Mouse (Mus musculus) lung, embryonic 16.5 days (tissue): Measurements from ENCODE around the gene Prss36. TPM values are rescaled to one million over a fixed set of nuclear protein-coding genes. Genes with fewer than 3 reads are reported as not detected.

Experiments used
- ATAC-seq: fragments of 200-750 bp; cut with Nextera tagmentation; 2 replicates; pipeline ENCODE4 v1.8.0; 2017; ENCODE audit warnings: low read depth, mild to moderate bottlenecking, moderate library complexity
- H3K27ac ChIP-seq: fragments of 300-500 bp; sonication (generic); 2 replicates; pipeline ENCODE4 v1.5.1; 2014; ENCODE audit warnings: mild to moderate bottlenecking, control low read depth, low read length
- H3K27me3 ChIP-seq: fragments of 300-500 bp; sonication (generic); 2 replicates; pipeline ENCODE4 v1.6.1; 2014; ENCODE audit warnings: low read depth, low read length, mixed read lengths; ENCODE audit not compliant: control insufficient read depth, insufficient read depth
- H3K36me3 ChIP-seq: fragments of 300-500 bp; sonication (generic); 2 replicates; pipeline ENCODE4 v1.6.1; 2014; ENCODE audit warnings: low read length; ENCODE audit not compliant: control insufficient read depth, insufficient read depth
- H3K4me1 ChIP-seq: fragments of 300-500 bp; sonication (generic); replicated peaks from 2 replicates; pipeline ENCODE4 v1.6.1; 2014; ENCODE audit warnings: low read length, mixed read lengths; ENCODE audit not compliant: control insufficient read depth, insufficient read depth
- H3K4me2 ChIP-seq: fragments of 300-500 bp; sonication (generic); 2 replicates; pipeline ENCODE4 v1.6.1; 2014; ENCODE audit warnings: low read depth, low read length, control low read depth
- H3K4me3 ChIP-seq: fragments of 300-500 bp; sonication (generic); 2 replicates; pipeline ENCODE4 v1.5.1; 2014; ENCODE audit warnings: mild to moderate bottlenecking, low read length, control low read depth
- H3K9ac ChIP-seq: fragments of 300-500 bp; sonication (generic); 2 replicates; pipeline ENCODE4 v1.6.1; 2014; ENCODE audit warnings: low read length, control low read depth
- H3K9me3 ChIP-seq: fragments of 300-500 bp; sonication (generic); 2 replicates; pipeline ENCODE4 v1.6.1; 2016; ENCODE audit warnings: low read length; ENCODE audit not compliant: control insufficient read depth
- WGBS: fragments of 180-500 bp; shearing (Covaris S2); extraction: QIAGEN DNeasy Blood & Tissue Kit; methylation state at CpG from one replicate; pipeline ENCODE4 v1.1.7; 2014; 5-methylcytosine and 5-hydroxymethylcytosine counted together
- polyA plus RNA-seq: library from polyadenylated mRNA; unstranded; fragments of >200 nt; fragmentation: Nextera tagmentation; extraction: Ambion mirVana; gene quantifications from 2 replicates; pipeline ENCODE4 v1.2.1, GENCODE M21; 2015

Prss36 gene
- polyA plus RNA-seq, 1 experiment from 2014 or later: 12.3 TPM

- no peak for ATAC-seq
- WGBS: 78% methylated on average over 11 of the region's 11 CpGs
- peaks cover 12% of the 10 kb centered on the region for H3K36me3 ChIP-seq
- H3K9ac ChIP-seq: peak overlapping the region; percentile 75
- H3K27ac ChIP-seq: peak overlapping the region; percentile 94
- no peaks in the 10 kb centered on the region for H3K27me3 ChIP-seq
- H3K4me3 ChIP-seq: peak overlapping the region; percentile 55
- peaks cover 38% of the 10 kb centered on the region for H3K4me1 ChIP-seq
- no peaks in the 10 kb centered on the region for H3K9me3 ChIP-seq
- peak overlapping the region; percentile 42 for H3K4me2 ChIP-seq
Measured at GRCm38 (mm10) chr7:127927726-127928125, 18.8 kb downstream of the Prss36 start.

- H3K9me3 ChIP-seq: no peaks in the 10 kb centered on the region
- peak overlapping the region; percentile 30 for H3K9ac ChIP-seq
- peak overlapping the region; percentile 42 for H3K4me2 ChIP-seq
- WGBS: 70% methylated on average over 11 of the region's 11 CpGs
- H3K27ac ChIP-seq: peak overlapping the region; percentile 94
- peak overlapping the region; percentile 15 for H3K4me3 ChIP-seq
- H3K4me1 ChIP-seq: peaks cover 35% of the 10 kb centered on the region
- peaks cover 12% of the 10 kb centered on the region for H3K36me3 ChIP-seq
- H3K27me3 ChIP-seq: no peaks in the 10 kb centered on the region
- no peak for ATAC-seq
Measured at GRCm38 (mm10) chr7:127926846-127927245, 19.7 kb downstream of the Prss36 start.

GRCm38 (mm10) chr7:127926066-127926465 lies 20.5 kb downstream of the Prss36 start:
- 58% methylated on average over 8 of the region's 8 CpGs for WGBS
- Histone ChIP-seq H3K27me3 (no peaks in the 10 kb centered on the region), H3K9ac (peak overlapping the region; percentile 44), H3K4me3 (peak overlapping the region; percentile 15), H3K36me3 (peaks cover 12% of the 10 kb centered on the region), H3K27ac (peak overlapping the region; percentile 94), H3K4me2 (peak overlapping the region; percentile 42), H3K4me1 (peaks cover 28% of the 10 kb centered on the region), H3K9me3 (no peaks in the 10 kb centered on the region)
- no peak for ATAC-seq

GRCm38 (mm10) chr7:127925252-127925651 lies 21.3 kb downstream of the Prss36 start:
- Histone ChIP-seq H3K36me3 (peaks cover 12% of the 10 kb centered on the region), H3K4me3 (no peak overlapping the region), H3K4me2 (peak overlapping the region; percentile 42; the same call in 1 of the 2 replicates), H3K27ac (peak overlapping the region; percentile 94), H3K4me1 (peaks cover 26% of the 10 kb centered on the region), H3K9ac (no peak overlapping the region), H3K9me3 (no peaks in the 10 kb centered on the region), H3K27me3 (no peaks in the 10 kb centered on the region)
- 62% methylated on average over 5 of the region's 5 CpGs for WGBS
- ATAC-seq: peak; percentile 88

- Histone ChIP-seq H3K27me3 (no peaks in the 10 kb centered on the region), H3K4me2 (no peak overlapping the region), H3K27ac (peak overlapping the region; percentile 47), H3K9ac (no peak overlapping the region; the same call in 1 of the 2 replicates), H3K4me3 (no peak overlapping the region), H3K4me1 (peaks cover 26% of the 10 kb centered on the region), H3K36me3 (peaks cover 12% of the 10 kb centered on the region), H3K9me3 (no peaks in the 10 kb centered on the region)
- no peak for ATAC-seq
- 70% methylated on average over 5 of the region's 5 CpGs for WGBS
Measured at GRCm38 (mm10) chr7:127923714-127924113, 22.8 kb downstream of the Prss36 start.

- peaks cover 13% of the 10 kb centered on the region for H3K36me3 ChIP-seq
- WGBS: 46% methylated on average over 6 of the region's 6 CpGs
- H3K27ac ChIP-seq: peak overlapping the region; percentile 63
- H3K4me2 ChIP-seq: no peak overlapping the region
- no peak overlapping the region for H3K9ac ChIP-seq
- ATAC-seq: no peak
- peaks cover 26% of the 10 kb centered on the region for H3K4me1 ChIP-seq
- no peaks in the 10 kb centered on the region for H3K27me3 ChIP-seq
- H3K9me3 ChIP-seq: no peaks in the 10 kb centered on the region
- no peak overlapping the region for H3K4me3 ChIP-seq
Measured at GRCm38 (mm10) chr7:127922451-127923275, 23.9 kb downstream of the Prss36 start.

GRCm38 (mm10) chr7:127921516-127921915 lies 25.0 kb downstream of the Prss36 start:
- peaks cover 15% of the 10 kb centered on the region for H3K36me3 ChIP-seq
- H3K27me3 ChIP-seq: no peaks in the 10 kb centered on the region
- H3K4me3 ChIP-seq: no peak overlapping the region
- H3K9me3 ChIP-seq: no peaks in the 10 kb centered on the region
- H3K9ac ChIP-seq: no peak overlapping the region
- H3K4me1 ChIP-seq: peaks cover 19% of the 10 kb centered on the region
- H3K27ac ChIP-seq: no peak overlapping the region
- no peak overlapping the region for H3K4me2 ChIP-seq
- ATAC-seq: no peak
- 62% methylated on average over 8 of the region's 8 CpGs for WGBS

GRCm38 (mm10) chr7:127919290-127919689 lies 27.2 kb downstream of the Prss36 start:
- 72% methylated on average over 7 of the region's 7 CpGs for WGBS
- Histone ChIP-seq H3K9ac (no peak overlapping the region), H3K27ac (no peak overlapping the region), H3K36me3 (peaks cover 15% of the 10 kb centered on the region), H3K4me2 (no peak overlapping the region), H3K4me3 (no peak overlapping the region), H3K4me1 (peaks cover 12% of the 10 kb centered on the region), H3K9me3 (no peaks in the 10 kb centered on the region), H3K27me3 (no peaks in the 10 kb centered on the region)
- no peak for ATAC-seq

- no peak overlapping the region for H3K27ac ChIP-seq
- no peak for ATAC-seq
- peaks cover 3% of the 10 kb centered on the region; the same call in 1 of the 2 replicates for H3K4me1 ChIP-seq
- H3K36me3 ChIP-seq: peaks cover 15% of the 10 kb centered on the region
- H3K4me3 ChIP-seq: no peak overlapping the region
- H3K27me3 ChIP-seq: no peaks in the 10 kb centered on the region
- no peak overlapping the region for H3K9ac ChIP-seq
- H3K9me3 ChIP-seq: no peaks in the 10 kb centered on the region
- 57% methylated on average over 3 of the region's 3 CpGs for WGBS
- no peak overlapping the region for H3K4me2 ChIP-seq
Measured at GRCm38 (mm10) chr7:127918203-127918602, 28.3 kb downstream of the Prss36 start.
